Mouse (Mus musculus): Measurements from ENCODE around the gene Il7r.

Gene Il7r

GRCm38 (mm10) chr15:9471053-9471685, 58.8 kb downstream of the Il7r start:
- no peak for DNase-seq

DNA sequence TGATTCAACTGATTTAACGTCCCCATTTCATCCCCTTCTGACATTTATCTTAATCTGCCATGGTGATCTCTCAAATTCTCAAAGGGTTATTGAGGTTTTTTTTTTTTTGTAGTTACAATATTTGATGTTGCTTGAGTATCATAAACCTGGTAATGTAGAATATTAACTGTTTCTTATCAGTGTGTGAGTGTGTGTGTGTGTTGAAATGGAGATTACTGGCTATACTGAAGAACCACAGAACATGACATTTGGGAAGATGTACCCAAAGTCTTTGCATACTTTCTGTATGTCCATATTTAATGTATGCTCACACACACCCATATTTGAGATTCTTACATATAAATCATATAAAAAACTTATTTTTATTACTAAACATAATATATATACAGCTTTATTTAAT, 65.9 kb downstream of the Il7r start:
- DNase-seq, result no peak

GRCm38 (mm10) chr15:9463521-9464027, 66.4 kb downstream of the Il7r start:
- no peak for DNase-seq
